Mouse (Mus musculus): ENCODE results near the gene Uaca. TPM values are rescaled to one million over a fixed set of nuclear protein-coding genes. Genes with fewer than 3 reads are reported as not detected.

The Uaca gene
- polyA plus RNA-seq, 1 experiment, result 10.6 TPM

DNA sequence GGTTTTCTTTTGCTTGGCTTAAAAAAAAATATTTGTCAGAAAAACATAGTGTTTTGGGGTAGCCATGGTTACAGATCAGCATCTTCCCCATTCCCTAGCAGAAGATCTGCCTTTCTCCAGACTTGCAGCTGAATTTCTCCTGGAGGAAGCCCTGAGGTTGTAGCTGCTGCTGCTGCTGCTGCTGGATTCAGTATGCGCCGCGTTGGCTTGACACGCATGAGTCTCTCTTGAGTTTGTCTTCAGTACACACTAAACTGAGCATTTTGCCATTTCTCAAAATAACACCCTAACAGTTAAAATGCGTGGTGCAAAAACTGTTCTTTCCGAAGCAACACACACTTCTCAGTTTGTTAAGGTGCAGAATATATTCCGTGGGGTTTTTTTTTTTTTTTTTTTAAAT, 1.7 kb downstream of the Uaca start:
- TF ChIP-seq MYOG (IDR thresholded peaks at IDR 0.05; ENCODE audit: control insufficient read depth, extremely low read depth, insufficient read length) (no peak), FOSL1 (IDR thresholded peaks at IDR 0.05; ENCODE audit: insufficient read depth, low read length, poor library complexity, severe bottlenecking) (no peak), MAX (IDR thresholded peaks at IDR 0.05) (no peak), CEBPB (IDR thresholded peaks at IDR 0.05; ENCODE audit: low read depth) (no peak), MYOD1 (IDR thresholded peaks at IDR 0.05; ENCODE audit: control insufficient read depth, insufficient read length, low read depth) (no peak), CTCF (IDR thresholded peaks at IDR 0.05; ENCODE audit: control insufficient read depth, insufficient read depth, insufficient read length) (no peak), USF1 (IDR thresholded peaks at IDR 0.05; ENCODE audit: low read depth) (no peak)
- Histone ChIP-seq H3ac (ENCODE audit: control insufficient read depth, insufficient read length, low read depth) (no peak overlapping the region), H3K4me3 (ENCODE audit: insufficient read depth, poor library complexity, severe bottlenecking) (no peak overlapping the region), H3K79me3 (ENCODE audit: low read depth) (no peaks in the 10 kb centered on the region), H3K79me2 (ENCODE audit: control insufficient read depth, insufficient read depth) (peaks cover 7% of the 10 kb centered on the region), H3K36me3 (ENCODE audit: control insufficient read depth, insufficient read depth) (no peaks in the 10 kb centered on the region), H3K27me3 (ENCODE audit: control insufficient read depth, insufficient read depth, insufficient read length) (no peaks in the 10 kb centered on the region)

DNA sequence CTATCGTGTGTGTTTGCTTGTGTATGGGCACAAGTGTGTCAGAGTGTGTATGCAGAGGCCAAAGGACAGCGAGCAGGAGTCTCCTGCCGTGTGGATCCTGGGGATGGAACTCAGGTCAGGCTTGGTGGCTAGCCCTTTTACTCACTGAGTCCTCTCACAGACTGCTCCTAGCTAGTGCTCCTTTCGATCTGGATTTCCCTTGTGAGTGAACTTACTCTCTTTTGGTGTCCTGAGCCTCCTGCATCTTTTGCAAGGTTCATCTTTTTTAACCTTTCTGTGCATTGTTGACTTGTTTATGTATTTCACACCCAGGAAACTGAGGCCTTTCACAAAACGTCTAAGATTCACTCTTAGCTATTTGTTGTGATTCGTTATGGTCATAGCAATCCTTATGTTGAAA, 2.8 kb downstream of the Uaca start:
- H3ac ChIP-seq (ENCODE audit: control insufficient read depth, insufficient read length, low read depth), result no peak overlapping the region
- no peak overlapping the region for H3K4me3 ChIP-seq (ENCODE audit: insufficient read depth, poor library complexity, severe bottlenecking)
- no peaks in the 10 kb centered on the region for H3K79me3 ChIP-seq (ENCODE audit: low read depth)
- no peaks in the 10 kb centered on the region for H3K27me3 ChIP-seq (ENCODE audit: control insufficient read depth, insufficient read depth, insufficient read length)
- H3K79me2 ChIP-seq (ENCODE audit: control insufficient read depth, insufficient read depth), result peaks cover 7% of the 10 kb centered on the region
- no peak for TF ChIP-seq CTCF (IDR thresholded peaks at IDR 0.05; ENCODE audit: control insufficient read depth, insufficient read depth, insufficient read length)
- TF ChIP-seq USF1 (IDR thresholded peaks at IDR 0.05; ENCODE audit: low read depth), result no peak
- no peak for TF ChIP-seq MAX (IDR thresholded peaks at IDR 0.05)
- no peak for TF ChIP-seq MYOG (IDR thresholded peaks at IDR 0.05; ENCODE audit: control insufficient read depth, extremely low read depth, insufficient read length)
- TF ChIP-seq MYOD1 (IDR thresholded peaks at IDR 0.05; ENCODE audit: control insufficient read depth, insufficient read length, low read depth), result no peak
- no peak for TF ChIP-seq FOSL1 (IDR thresholded peaks at IDR 0.05; ENCODE audit: insufficient read depth, low read length, poor library complexity, severe bottlenecking)
- no peak for TF ChIP-seq CEBPB (IDR thresholded peaks at IDR 0.05; ENCODE audit: low read depth)
- no peaks in the 10 kb centered on the region for H3K36me3 ChIP-seq (ENCODE audit: control insufficient read depth, insufficient read depth)

DNA sequence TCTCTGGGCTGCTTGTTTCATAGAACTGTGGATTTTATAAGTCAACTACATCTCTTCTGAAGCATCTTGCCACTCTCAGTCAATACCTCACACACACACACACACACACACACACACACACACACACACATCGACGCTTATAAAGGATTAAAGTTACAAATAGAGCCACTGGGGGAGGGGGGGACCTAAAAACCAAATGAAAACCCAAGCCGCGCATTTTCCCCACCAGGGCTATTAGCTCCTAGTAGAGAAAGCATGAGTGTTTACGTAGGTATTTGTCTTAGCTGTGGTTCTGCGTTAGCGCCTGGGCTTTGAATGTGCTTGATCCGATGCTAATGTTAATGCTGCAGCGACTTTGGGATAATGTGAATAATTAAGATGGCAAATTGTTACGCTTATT, 4.7 kb downstream of the Uaca start:
- Histone ChIP-seq H3K79me2 (ENCODE audit: control insufficient read depth, insufficient read depth) (peaks cover 7% of the 10 kb centered on the region), H3K79me3 (ENCODE audit: low read depth) (no peaks in the 10 kb centered on the region), H3ac (ENCODE audit: control insufficient read depth, insufficient read length, low read depth) (no peak overlapping the region), H3K27me3 (ENCODE audit: control insufficient read depth, insufficient read depth, insufficient read length) (no peaks in the 10 kb centered on the region), H3K36me3 (ENCODE audit: control insufficient read depth, insufficient read depth) (no peaks in the 10 kb centered on the region), H3K4me3 (ENCODE audit: insufficient read depth, poor library complexity, severe bottlenecking) (no peak overlapping the region)
- TF ChIP-seq USF1 (IDR thresholded peaks at IDR 0.05; ENCODE audit: low read depth) (no peak), CTCF (IDR thresholded peaks at IDR 0.05; ENCODE audit: control insufficient read depth, insufficient read depth, insufficient read length) (no peak), MYOG (IDR thresholded peaks at IDR 0.05; ENCODE audit: control insufficient read depth, extremely low read depth, insufficient read length) (no peak), FOSL1 (IDR thresholded peaks at IDR 0.05; ENCODE audit: insufficient read depth, low read length, poor library complexity, severe bottlenecking) (no peak), MYOD1 (IDR thresholded peaks at IDR 0.05; ENCODE audit: control insufficient read depth, insufficient read length, low read depth) (no peak), CEBPB (IDR thresholded peaks at IDR 0.05; ENCODE audit: low read depth) (no peak), MAX (IDR thresholded peaks at IDR 0.05) (no peak)

DNA sequence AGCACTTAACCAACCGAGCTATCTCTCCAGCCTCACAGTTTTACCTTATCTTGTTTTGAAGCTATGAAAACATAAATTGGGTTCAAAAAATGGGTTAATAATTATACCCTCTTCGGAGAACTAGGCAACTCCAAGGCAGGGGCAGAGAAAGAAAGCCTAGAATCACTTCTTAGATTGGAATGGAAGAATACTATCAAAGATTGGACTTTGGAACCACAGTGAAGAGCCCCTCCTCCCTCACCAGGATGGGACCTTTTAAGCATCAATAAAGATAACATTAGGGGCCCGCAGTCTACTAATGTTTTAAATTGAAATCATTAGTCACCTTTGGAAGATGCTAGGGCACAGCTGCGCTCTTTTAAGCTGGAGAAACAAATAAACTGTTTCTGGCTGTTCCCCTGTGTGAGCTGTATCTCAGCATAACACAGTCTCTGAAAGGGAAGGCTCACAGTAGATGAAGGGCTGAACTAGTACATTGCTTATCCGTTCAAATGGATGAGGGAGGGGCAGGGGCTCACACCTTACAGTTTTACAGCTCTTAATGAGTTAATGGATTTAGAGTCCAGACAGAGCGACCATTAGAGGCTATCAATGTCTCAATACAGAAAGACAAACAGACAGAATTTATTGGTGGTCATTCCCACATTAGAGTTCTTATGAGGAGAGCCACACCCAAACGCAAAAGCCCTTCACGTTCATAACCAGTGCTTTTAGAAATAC, 6.5 kb downstream of the Uaca start:
- TF ChIP-seq CTCF (IDR thresholded peaks at IDR 0.05; ENCODE audit: control insufficient read depth, insufficient read depth, insufficient read length) (no peak), MYOD1 (IDR thresholded peaks at IDR 0.05; ENCODE audit: control insufficient read depth, insufficient read length, low read depth) (no peak), MYOG (IDR thresholded peaks at IDR 0.05; ENCODE audit: control insufficient read depth, extremely low read depth, insufficient read length) (no peak), MAX (IDR thresholded peaks at IDR 0.05) (no peak)
- Histone ChIP-seq H3ac (ENCODE audit: control insufficient read depth, insufficient read length, low read depth) (no peak overlapping the region), H3K79me2 (ENCODE audit: control insufficient read depth, insufficient read depth) (no peaks in the 10 kb centered on the region), H3K79me3 (ENCODE audit: low read depth) (no peaks in the 10 kb centered on the region), H3K4me3 (ENCODE audit: insufficient read depth, poor library complexity, severe bottlenecking) (no peak overlapping the region), H3K27me3 (ENCODE audit: control insufficient read depth, insufficient read depth, insufficient read length) (no peaks in the 10 kb centered on the region), H3K36me3 (ENCODE audit: control insufficient read depth, insufficient read depth) (no peaks in the 10 kb centered on the region)

DNA sequence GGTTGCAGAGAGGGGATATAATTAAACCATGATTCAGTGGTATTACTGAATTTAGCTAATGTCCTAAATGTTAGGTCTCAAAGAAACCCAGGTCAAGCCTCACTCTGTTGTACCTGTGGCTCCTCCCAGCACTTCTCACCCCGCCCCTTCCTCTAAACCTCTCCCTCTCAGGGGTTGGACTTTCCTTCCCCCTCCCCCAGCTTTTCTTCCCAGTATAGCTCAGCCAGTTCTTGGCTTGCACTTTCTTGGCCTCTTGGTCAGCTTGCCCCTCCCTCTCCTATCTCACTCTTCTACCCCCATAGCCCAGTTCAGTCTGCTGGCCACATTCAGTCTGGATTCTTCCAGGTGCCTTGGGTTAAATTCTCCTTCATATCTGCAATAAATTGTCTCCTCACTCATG, 7.4 kb downstream of the Uaca start:
- Histone ChIP-seq H3K36me3 (ENCODE audit: control insufficient read depth, insufficient read depth) (no peaks in the 10 kb centered on the region), H3ac (ENCODE audit: control insufficient read depth, insufficient read length, low read depth) (no peak overlapping the region), H3K27me3 (ENCODE audit: control insufficient read depth, insufficient read depth, insufficient read length) (no peaks in the 10 kb centered on the region), H3K79me2 (ENCODE audit: control insufficient read depth, insufficient read depth) (no peaks in the 10 kb centered on the region), H3K4me3 (ENCODE audit: insufficient read depth, poor library complexity, severe bottlenecking) (no peak overlapping the region), H3K79me3 (ENCODE audit: low read depth) (no peaks in the 10 kb centered on the region)
- TF ChIP-seq CEBPB (IDR thresholded peaks at IDR 0.05; ENCODE audit: low read depth) (no peak), USF1 (IDR thresholded peaks at IDR 0.05; ENCODE audit: low read depth) (no peak), MYOG (IDR thresholded peaks at IDR 0.05; ENCODE audit: control insufficient read depth, extremely low read depth, insufficient read length) (no peak), MYOD1 (IDR thresholded peaks at IDR 0.05; ENCODE audit: control insufficient read depth, insufficient read length, low read depth) (no peak), MAX (IDR thresholded peaks at IDR 0.05) (no peak), FOSL1 (IDR thresholded peaks at IDR 0.05; ENCODE audit: insufficient read depth, low read length, poor library complexity, severe bottlenecking) (no peak), CTCF (IDR thresholded peaks at IDR 0.05; ENCODE audit: control insufficient read depth, insufficient read depth, insufficient read length) (no peak)

Measured in C2C12 (cell line).